Mouse (Mus musculus) bone marrow, adult 2 months (tissue): ENCODE measurements around the gene 1700042G07Rik. TPM values are rescaled to one million over a fixed set of nuclear protein-coding genes. Genes with fewer than 3 reads are reported as not detected.

ENCODE experiments used
- H3K27ac ChIP-seq: fragments of 200-500 bp; 2 replicates; pipeline ENCODE4 v1.5.1; 2012; ENCODE audit warnings: low read depth, mild to moderate bottlenecking, control low read depth, inconsistent platforms, low read length; ENCODE audit not compliant: control insufficient read depth, poor library complexity, insufficient read depth
- H3K4me1 ChIP-seq: fragments of 200-500 bp; 2 replicates; pipeline ENCODE4 v1.6.1; 2011; ENCODE audit warnings: low read length; ENCODE audit not compliant: control insufficient read depth, insufficient read depth
- H3K4me3 ChIP-seq: fragments of 200-500 bp; replicated peaks from 2 replicates; pipeline ENCODE3; 2011; ENCODE audit warnings: mild to moderate bottlenecking, low read depth, low read length, control low read depth; ENCODE audit not compliant: control insufficient read depth
- CTCF ChIP-seq: fragments of 200-500 bp; IDR thresholded peaks from 2 replicates; pipeline ENCODE4 v1.5.1; 2011; ENCODE audit warnings: low read length, control low read depth; ENCODE audit not compliant: control insufficient read depth, insufficient read depth
- POLR2A ChIP-seq: fragments of 200-500 bp; IDR thresholded peaks from 2 replicates; pipeline ENCODE4 v1.6.1; 2011; ENCODE audit warnings: low read depth, mild to moderate bottlenecking, control low read depth, low read length, borderline replicate concordance; ENCODE audit not compliant: control insufficient read depth
- whole genome bisulfite sequencing: fragments of 180-500 bp; shearing (Covaris S2); methylation state at CpG from one replicate; pipeline ENCODE4 v1.1.7; 2018; 5-methylcytosine and 5-hydroxymethylcytosine counted together
- polyA plus RNA-seq: library from polyadenylated mRNA; stranded (reverse); fragments of >200 nt; gene quantifications from 2 replicates; pipeline ENCODE4 v1.2.4, GENCODE M21; 2011; ENCODE audit warnings: low replicate concordance; ENCODE audit not compliant: missing spikeins, insufficient read depth, insufficient read length

Gene 1700042G07Rik
- polyA plus RNA-seq, 1 experiment = not detected

DNA sequence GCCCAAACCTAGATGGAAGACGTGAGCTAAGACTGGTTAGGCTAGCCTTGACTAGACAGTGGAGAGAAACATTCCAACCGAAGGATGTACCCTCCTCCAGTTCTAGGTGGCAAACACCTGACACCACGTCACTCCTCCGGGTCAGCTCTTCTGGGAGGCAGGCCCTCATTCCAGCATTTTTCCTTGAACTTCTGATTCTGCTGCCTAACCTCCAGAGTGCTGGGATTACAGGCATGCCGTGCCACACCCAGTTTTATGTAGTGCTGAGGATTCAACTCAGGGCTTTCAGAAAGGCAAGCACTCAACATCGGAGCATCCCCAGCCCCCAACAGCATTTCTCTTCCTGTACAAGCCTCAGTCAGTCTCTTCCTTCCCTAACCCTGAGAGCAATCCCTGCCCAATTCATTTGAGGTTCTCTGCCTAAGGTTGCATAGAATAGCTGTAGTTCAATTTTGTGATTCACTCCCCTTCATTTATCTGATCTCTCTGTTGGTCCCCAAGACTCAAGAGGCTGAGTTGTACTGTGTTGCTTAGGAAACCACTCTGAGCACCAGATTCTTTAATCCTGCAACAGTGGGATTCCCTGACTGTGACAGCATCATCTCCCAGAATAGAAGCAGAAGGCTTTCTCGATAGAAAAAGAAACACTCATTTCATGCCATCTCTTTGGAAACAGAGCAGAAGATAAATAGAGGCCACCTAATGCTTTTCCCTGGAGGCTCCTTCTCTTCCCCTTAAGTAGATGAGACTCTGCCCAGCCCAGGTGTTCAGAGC lies 32.2 kb upstream of the 1700042G07Rik start:
- Histone ChIP-seq H3K27ac (no peak overlapping the region), H3K4me1 (no peaks in the 10 kb centered on the region; the same call in none of the 2 replicates), H3K4me3 (no peak overlapping the region)
- 77% methylated on average over 7 of the region's 7 CpGs for WGBS
- TF ChIP-seq POLR2A (no peak), CTCF (no peak)

GRCm38 (mm10) chr4:116141736-116142135 lies 31.4 kb upstream of the 1700042G07Rik start:
- no peak overlapping the region for H3K4me3 ChIP-seq
- no peak overlapping the region for H3K27ac ChIP-seq
- TF ChIP-seq CTCF = no peak
- TF ChIP-seq POLR2A = no peak
- no peaks in the 10 kb centered on the region; the same call in none of the 2 replicates for H3K4me1 ChIP-seq
- 83% methylated on average over 1 of the region's 1 CpGs for WGBS

DNA sequence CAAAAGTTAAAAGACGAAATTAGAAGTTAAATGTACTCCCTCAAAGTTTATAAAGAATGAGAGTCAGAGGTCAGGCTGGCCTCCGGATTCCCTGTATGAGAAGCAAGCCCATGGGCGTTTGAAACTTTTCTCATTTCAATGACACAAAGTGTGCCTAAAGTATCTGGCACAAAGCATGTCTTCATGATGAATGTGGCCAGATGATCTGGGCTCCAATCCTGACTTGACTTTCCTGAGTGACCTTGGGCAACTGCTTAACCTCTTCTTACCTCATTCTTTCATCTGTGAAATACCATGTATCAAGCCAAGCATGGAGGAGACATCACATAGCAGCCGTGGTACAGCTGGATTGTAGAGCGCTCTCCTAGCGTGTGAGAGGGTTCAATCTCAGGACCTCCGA lies 30.9 kb upstream of the 1700042G07Rik start:
- no peak for TF ChIP-seq CTCF
- TF ChIP-seq POLR2A = no peak
- no peaks in the 10 kb centered on the region; the same call in none of the 2 replicates for H3K4me1 ChIP-seq
- no peak overlapping the region for H3K27ac ChIP-seq
- no peak overlapping the region for H3K4me3 ChIP-seq
- 85% methylated on average over 7 of the region's 7 CpGs for WGBS

DNA sequence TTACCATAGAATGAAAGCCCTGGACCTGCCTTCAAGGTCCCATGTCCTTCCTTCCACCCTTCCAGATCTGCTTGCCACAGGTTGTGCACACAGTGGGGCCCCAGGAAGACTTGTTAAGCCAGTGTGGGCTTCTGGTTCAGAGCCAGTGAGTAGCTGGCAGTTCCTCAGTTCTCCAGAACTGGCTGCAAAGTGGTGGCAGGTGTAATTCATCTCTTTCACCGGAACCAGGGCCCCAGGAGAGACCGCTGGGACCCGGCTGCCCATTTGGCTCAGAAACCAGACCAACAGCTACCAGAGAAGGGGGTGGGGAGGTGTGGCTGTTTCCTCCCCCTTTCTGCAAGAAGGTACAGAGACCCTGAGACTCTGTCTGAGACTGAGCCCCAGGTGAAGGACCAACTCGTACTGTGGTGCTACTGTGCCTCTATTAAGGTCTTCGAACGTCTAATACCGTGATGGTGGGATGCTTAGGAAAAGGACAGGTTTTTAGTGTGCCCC lies 29.8 kb upstream of the 1700042G07Rik start:
- no peaks in the 10 kb centered on the region; the same call in 1 of the 2 replicates for H3K4me1 ChIP-seq
- TF ChIP-seq CTCF (no peak), POLR2A (no peak)
- WGBS = 4% methylated on average over 7 of the region's 7 CpGs
- no peak overlapping the region for H3K4me3 ChIP-seq
- H3K27ac ChIP-seq = no peak overlapping the region

DNA sequence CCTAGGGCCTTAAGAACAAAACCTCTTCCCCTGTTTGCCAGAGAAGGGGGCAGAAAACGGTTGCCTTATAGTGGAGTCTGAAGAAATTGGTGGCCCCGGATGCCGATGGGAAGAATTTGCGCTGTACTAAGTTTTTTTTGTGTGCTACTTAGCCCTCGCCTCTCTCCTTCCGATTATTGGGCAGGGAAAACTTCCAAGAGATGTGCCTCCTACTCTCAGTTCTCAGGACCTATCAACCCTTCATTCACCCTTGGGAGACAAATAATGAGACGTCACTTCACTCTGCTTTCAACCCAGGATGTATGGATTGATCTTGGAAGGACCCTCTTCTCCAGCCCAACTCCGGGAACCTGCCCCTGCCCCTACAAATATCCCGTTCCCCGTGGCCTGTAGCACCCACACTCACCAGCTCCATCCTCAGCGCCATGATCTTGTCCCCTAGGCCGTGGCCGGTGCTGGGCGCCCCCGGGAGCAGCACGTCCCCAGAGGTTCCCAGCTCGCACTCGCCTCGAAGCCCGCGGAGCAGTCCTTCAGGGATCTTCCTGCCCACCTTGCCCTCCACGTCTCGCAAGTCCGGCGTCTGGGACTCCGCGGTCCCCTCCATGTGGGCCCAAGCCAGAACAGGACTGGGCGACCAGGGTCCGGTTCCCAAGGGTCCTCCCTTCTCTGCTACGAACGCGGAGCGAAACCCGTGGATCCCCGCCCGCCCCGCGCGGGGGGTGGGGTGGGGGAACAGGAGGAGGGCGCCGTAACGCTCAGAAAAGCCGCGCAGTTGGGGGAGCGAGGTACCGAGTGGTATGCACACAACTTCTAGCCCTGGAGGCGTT lies 29.1 kb upstream of the 1700042G07Rik start:
- Histone ChIP-seq H3K4me3 (peak overlapping the region; percentile 58), H3K4me1 (no peaks in the 10 kb centered on the region), H3K27ac (no peak overlapping the region)
- TF ChIP-seq POLR2A = no peak; the same call in 1 of the 2 replicates
- TF ChIP-seq CTCF = no peak
- under 1% methylated on average over 47 of the region's 47 CpGs for WGBS

- Histone ChIP-seq H3K27ac (no peak overlapping the region), H3K4me3 (peak overlapping the region; percentile 90), H3K4me1 (no peaks in the 10 kb centered on the region; the same call in 1 of the 2 replicates)
- TF ChIP-seq POLR2A (no peak), CTCF (no peak)
- 33% methylated on average over 6 of the region's 6 CpGs for WGBS
Observed at GRCm38 (mm10) chr4:116149812-116150155, 23.4 kb upstream of the 1700042G07Rik start.

DNA sequence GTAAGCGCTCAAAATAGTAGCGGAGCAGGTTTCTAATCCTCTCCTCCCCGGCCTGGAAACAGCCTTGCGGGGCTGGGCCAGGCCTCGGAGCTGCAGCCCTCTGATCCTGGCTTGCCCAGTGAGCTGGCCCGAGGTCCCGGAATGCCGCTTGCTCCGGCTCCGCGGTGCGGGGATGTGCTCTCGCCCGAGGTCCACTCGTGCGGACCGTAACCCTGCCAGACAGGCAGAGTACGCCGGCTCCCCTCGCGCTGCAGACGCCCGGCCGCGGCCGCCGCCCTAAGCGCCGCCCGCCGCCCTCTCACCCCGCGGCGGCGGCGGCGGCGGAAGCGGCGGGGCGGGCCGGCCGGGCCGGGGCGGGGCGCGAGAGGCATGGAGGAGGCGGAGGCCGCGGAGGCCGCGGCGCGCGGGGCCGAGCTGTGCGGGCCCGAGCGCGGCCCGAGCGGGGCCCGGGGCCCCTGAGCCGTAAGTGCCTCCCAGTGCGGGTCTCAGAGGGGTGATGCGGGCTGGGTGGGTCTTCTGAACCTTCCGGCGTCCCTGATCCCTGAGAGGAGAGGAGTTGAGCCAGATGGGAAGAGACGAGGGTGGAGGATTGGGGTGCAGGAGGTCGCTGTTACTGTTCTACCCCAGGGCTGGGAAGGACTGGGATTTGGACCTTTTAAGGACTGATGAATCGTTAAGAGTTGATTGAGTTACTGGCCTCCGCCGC lies 22.9 kb upstream of the 1700042G07Rik start:
- Histone ChIP-seq H3K4me1 (no peaks in the 10 kb centered on the region; the same call in 1 of the 2 replicates), H3K4me3 (peak overlapping the region; percentile 90), H3K27ac (peak overlapping the region; percentile 83)
- TF ChIP-seq CTCF (no peak), POLR2A (peak; percentile 71; the same call in 1 of the 2 replicates)
- 5% methylated on average over 73 of the region's 73 CpGs for WGBS
